Mouse (Mus musculus) kidney, adult 18-20 months (tissue): ENCODE results near the gene Aldob.
"Not testable (repeated sequence)": the region's sequence is repeated elsewhere in the genome, so short reads cannot be mapped to it uniquely, and the experiment has no call there.

Source experiments
- DNase-seq: peaks from one replicate; pipeline ENCODE4 v3.0.0; 2021

Aldob gene

GRCm38 (mm10) chr4:49535036-49535435 is 14.3 kb downstream of the Aldob start:
- DNase-seq, result no peak

DNA sequence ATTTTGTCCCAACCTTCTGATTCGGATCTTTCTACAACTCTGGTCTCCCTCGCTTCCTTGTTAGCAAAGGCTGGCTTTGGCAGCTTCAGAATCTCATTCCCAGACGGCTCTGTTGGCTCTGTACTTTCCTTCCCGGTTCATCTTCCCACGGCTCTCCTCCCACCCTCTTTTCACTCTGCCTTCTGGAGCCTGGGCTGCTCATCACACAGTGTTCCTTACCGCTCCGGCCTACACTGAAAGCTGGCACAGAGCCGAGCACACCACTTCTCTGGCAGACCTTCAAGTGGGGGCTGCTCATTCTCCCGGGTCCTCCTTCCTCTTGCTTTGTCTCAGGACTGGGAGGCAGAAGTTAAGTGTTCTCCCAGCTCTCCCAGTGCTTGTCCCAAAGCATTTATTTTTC is 26.8 kb downstream of the Aldob start:
- no peak for DNase-seq

GRCm38 (mm10) chr4:49521346-49521745 is 28.0 kb downstream of the Aldob start:
- DNase-seq, result no peak

GRCm38 (mm10) chr4:49520572-49521340 is 28.6 kb downstream of the Aldob start, which contains the start of the genes Mrpl50 and Zfp189:
Gene Mrpl50 (minus strand): TSS chr4:49521093.
Gene Zfp189 (plus strand): TSS chr4:49521176.
- DNase-seq, result peak; percentile 91

- no peak for DNase-seq
These were observed 29.9 kb downstream of the Aldob start for GRCm38 (mm10) chr4:49519476-49519875.

DNA sequence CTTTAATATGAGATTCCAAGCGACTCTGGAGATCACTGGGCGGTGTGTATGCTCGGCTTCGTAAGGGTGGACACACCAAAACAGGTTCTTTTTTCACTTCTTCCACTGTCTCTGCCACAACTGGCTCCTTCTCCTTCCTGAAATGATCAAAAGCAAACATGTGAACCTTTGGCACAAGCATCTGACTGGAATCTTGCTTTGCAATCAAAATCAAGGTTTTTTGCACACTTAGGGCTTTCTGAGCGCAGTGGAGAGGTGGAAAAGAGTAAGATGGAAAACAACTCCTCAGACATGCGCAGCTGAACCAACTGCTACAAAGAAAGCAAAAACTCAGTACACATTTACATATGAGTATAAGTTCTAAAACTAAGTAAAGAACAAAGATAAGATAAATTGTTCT is 34.9 kb downstream of the Aldob start:
- no peak for DNase-seq

DNA sequence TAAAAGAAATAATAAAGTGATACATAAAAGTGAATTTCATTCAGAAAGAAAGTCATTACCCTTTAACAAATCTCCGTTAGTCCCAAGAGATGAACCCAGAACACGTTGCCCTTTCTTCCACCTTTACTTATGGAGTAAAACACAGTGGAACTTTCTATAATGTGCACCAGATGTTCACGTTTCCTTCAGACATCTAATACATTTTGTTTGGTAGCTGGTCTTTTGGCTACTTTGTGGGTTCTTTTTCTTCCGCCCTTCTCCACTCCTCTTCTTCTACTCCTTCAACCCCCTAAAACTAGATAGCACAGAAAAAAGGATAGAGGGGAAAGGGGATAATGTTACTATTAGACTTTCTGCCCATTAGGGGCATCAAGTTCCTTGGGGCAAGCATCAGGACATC is 36.7 kb downstream of the Aldob start:
- DNase-seq, result no peak

DNA sequence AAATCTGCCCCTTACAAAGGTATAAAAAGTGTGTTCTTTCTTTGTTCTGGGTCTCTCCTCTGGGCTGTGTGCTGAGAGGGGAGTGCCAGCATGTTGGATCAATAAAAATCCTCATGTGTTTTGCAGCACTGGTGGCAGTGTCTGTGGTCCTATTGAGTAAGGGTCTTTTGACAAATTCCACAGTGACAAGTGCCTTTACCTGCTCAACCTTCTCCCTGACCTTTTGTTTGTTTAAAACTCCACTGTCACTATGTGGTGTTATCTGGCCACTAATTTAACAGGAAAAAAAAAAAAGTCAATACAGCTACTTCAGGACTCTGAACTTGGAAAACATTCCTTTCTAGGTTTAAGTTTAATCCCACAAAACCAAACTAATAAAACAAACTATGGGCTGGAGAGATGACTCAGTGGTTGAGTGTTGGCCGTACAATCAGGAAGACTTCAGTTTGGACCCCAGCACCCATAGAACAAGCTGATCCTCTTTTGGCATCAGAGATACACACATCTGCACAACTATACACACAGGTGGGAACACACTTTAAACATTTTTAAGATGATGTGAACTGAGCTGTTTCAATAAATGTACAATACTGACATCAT is 39.0 kb downstream of the Aldob start:
- not testable (repeated sequence) for DNase-seq

DNA sequence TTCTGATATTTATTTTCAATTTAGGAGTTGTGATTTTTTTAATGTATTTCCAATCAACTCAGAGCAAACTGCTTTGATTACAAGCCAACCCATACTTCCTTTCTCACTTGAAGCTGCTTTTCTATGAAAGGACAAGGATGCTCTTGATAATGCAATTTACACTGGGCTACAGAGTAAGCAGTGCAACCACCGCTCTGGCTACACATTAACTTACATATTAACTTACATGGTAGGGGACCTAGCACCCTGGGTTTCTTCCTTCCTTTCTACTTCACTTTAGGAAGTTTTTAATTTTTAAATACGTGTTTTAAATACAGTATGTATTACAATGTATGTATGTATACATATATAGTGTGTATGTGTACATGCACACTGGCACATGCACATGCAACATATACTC is 40.2 kb downstream of the Aldob start:
- DNase-seq, result no peak

- no peak for DNase-seq
These were observed 43.0 kb downstream of the Aldob start, which contains the start of gene Baat for GRCm38 (mm10) chr4:49506386-49506785. Gene Baat (minus strand): TSS chr4:49506557.

DNA sequence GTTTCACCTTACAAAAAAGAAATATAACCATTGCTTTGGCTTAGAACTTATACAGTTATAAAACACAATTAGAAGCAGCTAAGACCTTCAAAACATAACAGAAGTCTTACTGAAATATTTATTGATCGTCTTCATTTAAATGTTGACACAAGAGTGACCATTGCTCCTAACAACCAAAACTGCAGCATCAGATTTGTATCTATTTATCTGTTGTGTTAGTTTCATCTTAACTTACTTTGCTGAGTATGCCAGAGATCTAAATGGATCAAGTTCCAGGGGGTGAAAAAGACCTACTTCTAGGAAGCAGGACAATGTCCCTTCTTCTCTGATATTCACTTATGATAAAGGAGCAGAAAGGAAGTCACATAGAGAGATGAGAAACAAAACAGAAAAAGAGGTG is 45.8 kb downstream of the Aldob start:
- DNase-seq, result no peak
